Mouse (Mus musculus) ES-Bruce4 (cell line): Measurements from ENCODE around the gene Impg2. TPM values are rescaled to one million over a fixed set of nuclear protein-coding genes. Genes with fewer than 3 reads are reported as not detected.

Experiments used
- H3K27ac ChIP-seq: 2 replicates; pipeline ENCODE4 v1.5.1; 2012; ENCODE audit warnings: low read length, inconsistent platforms; ENCODE audit not compliant: insufficient read depth
- H3K27me3 ChIP-seq: 2 replicates; pipeline ENCODE4 v1.6.1; 2012; ENCODE audit warnings: mild to moderate bottlenecking, low read length, inconsistent platforms; ENCODE audit not compliant: control insufficient read depth, poor library complexity, insufficient read depth, severe bottlenecking
- H3K36me3 ChIP-seq: 2 replicates; pipeline ENCODE4 v1.6.1; 2012; ENCODE audit warnings: inconsistent platforms, mild to moderate bottlenecking, low read length, moderate library complexity; ENCODE audit not compliant: control insufficient read depth, poor library complexity, insufficient read depth, severe bottlenecking
- H3K4me1 ChIP-seq: one replicate; pipeline ENCODE4 v1.8.1; 2011; ENCODE audit warnings: low read length; ENCODE audit not compliant: control insufficient read depth, insufficient read depth
- H3K4me3 ChIP-seq: 2 replicates; pipeline ENCODE4 v1.5.1; 2011; ENCODE audit warnings: low read depth, mild to moderate bottlenecking, low read length
- H3K9ac ChIP-seq: 2 replicates; pipeline ENCODE4 v1.6.1; 2012; ENCODE audit warnings: low read depth, mild to moderate bottlenecking, inconsistent platforms; ENCODE audit not compliant: poor library complexity, severe bottlenecking
- H3K9me3 ChIP-seq: replicated peaks from 2 replicates; pipeline ENCODE4 v1.6.1; 2012; ENCODE audit warnings: mild to moderate bottlenecking, low read length, inconsistent platforms; ENCODE audit not compliant: control insufficient read depth, poor library complexity, insufficient read depth, severe bottlenecking
- CTCF ChIP-seq: IDR thresholded peaks from one replicate; pipeline ENCODE4 v1.8.1; 2011; ENCODE audit warnings: low read depth, low read length
- EP300 ChIP-seq: IDR thresholded peaks from 2 replicates; pipeline ENCODE4 v1.6.1; 2011; ENCODE audit warnings: low read depth, low read length; ENCODE audit not compliant: insufficient read depth
- POLR2A ChIP-seq: IDR thresholded peaks from one replicate; pipeline ENCODE4 v1.8.1; 2011; ENCODE audit warnings: low read length; ENCODE audit not compliant: insufficient read depth
- polyA plus RNA-seq: library from polyadenylated mRNA; stranded (reverse); fragments of >200 nt; gene quantifications from 2 replicates; pipeline ENCODE4 v1.2.4, GENCODE M21; 2011; ENCODE audit warnings: low read depth; ENCODE audit not compliant: missing spikeins, insufficient read depth, insufficient read length

Gene Impg2
- polyA plus RNA-seq = 0.18 and 0.20 TPM in 2 replicates

DNA sequence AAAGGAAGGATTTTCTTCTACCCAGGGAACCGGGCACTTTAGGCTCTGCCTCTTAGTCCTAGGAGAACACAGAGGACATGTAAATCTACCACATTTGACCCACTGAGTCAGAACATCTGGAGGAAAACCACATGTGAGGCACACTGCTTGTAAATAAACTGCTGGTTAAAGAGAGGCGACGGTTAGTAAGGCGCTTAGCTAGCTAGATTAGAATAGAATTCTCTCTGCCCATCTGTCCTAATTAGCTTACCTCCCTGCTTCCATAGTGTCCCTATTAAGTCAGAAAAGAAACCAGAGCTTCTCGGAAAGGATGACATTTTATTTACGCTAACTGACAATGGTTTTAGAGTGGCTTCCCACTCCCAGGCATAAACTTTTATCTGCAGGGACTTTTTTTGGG is at the start of gene Impg2:
Gene Impg2 (plus strand): TSS at position 263 of the 400 bp plus-strand sequence.
- H3K4me1 ChIP-seq = no peaks in the 10 kb centered on the region
- H3K27me3 ChIP-seq = no peaks in the 10 kb centered on the region
- H3K27ac ChIP-seq = no peak within 1 kb of the TSS
- no peaks in the 10 kb centered on the region for H3K36me3 ChIP-seq
- TF ChIP-seq POLR2A (no peak), EP300 (no peak)
- no peaks in the 10 kb centered on the region for H3K9me3 ChIP-seq
- no peak within 1 kb of the TSS for H3K4me3 ChIP-seq
- no peak within 1 kb of the TSS for H3K9ac ChIP-seq

DNA sequence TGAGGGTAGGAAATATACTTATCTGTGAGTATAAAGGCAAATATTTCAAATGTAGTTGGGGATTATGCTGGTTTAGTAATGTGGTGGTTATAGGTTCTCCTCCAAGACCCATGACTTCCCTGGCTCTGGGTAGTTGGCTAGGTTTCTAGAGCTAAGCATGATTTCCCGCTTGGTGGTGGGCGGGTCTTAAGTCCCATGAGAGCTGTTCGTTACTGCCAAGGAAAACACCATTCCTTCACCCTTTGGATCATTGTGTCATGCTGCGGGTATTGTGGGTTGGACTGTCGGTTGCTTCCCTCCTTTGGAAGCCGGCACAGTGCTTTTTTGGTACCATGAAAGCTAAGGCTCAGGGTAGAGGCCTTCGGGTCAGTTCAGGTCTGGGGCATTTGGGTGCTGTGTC is 40.6 kb upstream of the Impg2 start:
- H3K27me3 ChIP-seq = peaks cover 4% of the 10 kb centered on the region; the same call in 1 of the 2 replicates
- H3K4me3 ChIP-seq = no peak overlapping the region
- no peak overlapping the region for H3K27ac ChIP-seq
- no peaks in the 10 kb centered on the region for H3K9me3 ChIP-seq
- H3K9ac ChIP-seq = no peak overlapping the region
- TF ChIP-seq EP300 (no peak), POLR2A (no peak), CTCF (no peak)
- no peaks in the 10 kb centered on the region for H3K4me1 ChIP-seq
- H3K36me3 ChIP-seq = no peaks in the 10 kb centered on the region

- H3K9ac ChIP-seq = no peak overlapping the region
- no peak overlapping the region for H3K4me3 ChIP-seq
- no peaks in the 10 kb centered on the region for H3K9me3 ChIP-seq
- no peak overlapping the region for H3K27ac ChIP-seq
- no peaks in the 10 kb centered on the region for H3K4me1 ChIP-seq
- H3K27me3 ChIP-seq = no peaks in the 10 kb centered on the region
- no peak for TF ChIP-seq POLR2A
- TF ChIP-seq CTCF = no peak
- no peak for TF ChIP-seq EP300
- no peaks in the 10 kb centered on the region for H3K36me3 ChIP-seq
Measured at GRCm38 (mm10) chr16:56170247-56170646, 33.9 kb upstream of the Impg2 start.

DNA sequence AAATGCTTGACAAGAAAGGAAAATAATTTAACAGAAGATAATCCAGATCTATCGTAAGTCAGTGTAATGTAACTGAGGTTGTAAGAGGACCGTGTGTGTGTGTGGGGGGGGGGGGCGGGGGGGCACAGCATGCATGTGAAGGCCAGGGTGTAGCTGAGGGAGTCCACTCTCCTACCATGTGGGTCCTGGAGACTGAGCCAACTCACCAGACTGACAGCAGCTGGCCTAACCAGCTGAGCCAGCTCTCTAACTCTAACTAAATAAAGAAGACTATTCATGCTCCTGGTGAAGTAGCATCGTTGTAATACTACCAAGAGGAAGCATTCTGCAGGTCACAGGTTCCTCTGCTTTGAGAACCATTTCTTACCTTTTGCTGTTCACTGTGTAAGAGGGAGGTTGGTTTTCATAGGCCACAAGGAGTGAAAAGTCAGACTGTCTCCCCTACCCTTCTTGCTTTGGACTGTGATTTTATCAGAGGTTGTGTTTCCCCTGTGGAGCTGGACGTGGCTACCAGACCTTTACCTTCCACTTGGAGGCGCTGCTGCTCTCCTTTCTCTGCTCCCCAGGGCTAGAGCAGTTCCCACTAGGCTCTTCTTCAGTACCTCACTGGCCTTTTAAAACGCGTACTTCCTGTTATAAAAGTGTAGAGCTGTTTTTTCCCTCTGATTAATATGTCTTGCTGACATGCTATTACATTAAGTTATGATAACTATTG is 28.1 kb upstream of the Impg2 start:
- TF ChIP-seq POLR2A = no peak
- no peak for TF ChIP-seq EP300
- TF ChIP-seq CTCF = peak; percentile 89
- Histone ChIP-seq H3K9me3 (no peaks in the 10 kb centered on the region), H3K4me3 (no peak overlapping the region), H3K9ac (no peak overlapping the region), H3K27me3 (no peaks in the 10 kb centered on the region), H3K36me3 (no peaks in the 10 kb centered on the region), H3K4me1 (no peaks in the 10 kb centered on the region), H3K27ac (no peak overlapping the region)

- no peak overlapping the region for H3K27ac ChIP-seq
- no peaks in the 10 kb centered on the region for H3K36me3 ChIP-seq
- H3K4me1 ChIP-seq = no peaks in the 10 kb centered on the region
- no peaks in the 10 kb centered on the region for H3K27me3 ChIP-seq
- H3K4me3 ChIP-seq = no peak overlapping the region
- H3K9me3 ChIP-seq = no peaks in the 10 kb centered on the region
- TF ChIP-seq POLR2A (no peak), EP300 (no peak), CTCF (no peak)
- no peak overlapping the region for H3K9ac ChIP-seq
Measured at GRCm38 (mm10) chr16:56186863-56187262, 17.2 kb upstream of the Impg2 start.

GRCm38 (mm10) chr16:56188198-56188597 is 15.9 kb upstream of the Impg2 start:
- Histone ChIP-seq H3K27me3 (no peaks in the 10 kb centered on the region), H3K9ac (no peak overlapping the region), H3K4me1 (no peaks in the 10 kb centered on the region), H3K27ac (no peak overlapping the region), H3K36me3 (no peaks in the 10 kb centered on the region), H3K9me3 (no peaks in the 10 kb centered on the region), H3K4me3 (no peak overlapping the region)
- TF ChIP-seq POLR2A = no peak
- TF ChIP-seq EP300 = no peak
- TF ChIP-seq CTCF = no peak
